Mouse (Mus musculus): ENCODE measurements around the gene Ccdc39. TPM values are rescaled to one million over a fixed set of nuclear protein-coding genes. Genes with fewer than 3 reads are reported as not detected.
A peak's percentile ranks its signal among the peaks of the same experiment; 100 is the strongest.

Ccdc39 gene
- polyA plus RNA-seq, 1 experiment from 2014 or later: 9.3 TPM

GRCm38 (mm10) chr3:33850856-33851255 lies 6.7 kb upstream of the Ccdc39 start:
- Histone ChIP-seq H3K4me2 (no peak overlapping the region), H3K27me3 (no peaks in the 10 kb centered on the region), H3K9ac (no peak overlapping the region), H3K4me3 (no peak overlapping the region), H3K27ac (no peak overlapping the region), H3K36me3 (no peaks in the 10 kb centered on the region), H3K9me3 (no peaks in the 10 kb centered on the region), H3K4me1 (no peaks in the 10 kb centered on the region)
- 79% methylated on average over 4 of the region's 4 CpGs for WGBS
- ATAC-seq (ENCODE audit: borderline replicate concordance, extremely low read depth, low FRiP score, low TSS enrichment): no peak

GRCm38 (mm10) chr3:33846639-33847038 lies 2.5 kb upstream of the Ccdc39 start:
- no peaks in the 10 kb centered on the region for H3K36me3 ChIP-seq

GRCm38 (mm10) chr3:33838877-33839276 lies 5.2 kb downstream of the Ccdc39 start:
- WGBS: 40% methylated on average over 10 of the region's 10 CpGs
- no peaks in the 10 kb centered on the region for H3K9me3 ChIP-seq
- H3K4me2 ChIP-seq: peak overlapping the region; percentile 20; the same call in 1 of the 2 replicates
- ATAC-seq (ENCODE audit: borderline replicate concordance, extremely low read depth, low FRiP score, low TSS enrichment): no peak
- no peaks in the 10 kb centered on the region for H3K27me3 ChIP-seq
- H3K27ac ChIP-seq: no peak overlapping the region
- 0 out of 2 replicates have a peak overlapping the region, but pooled peaks have one; percentile 2 for H3K4me3 ChIP-seq
- H3K9ac ChIP-seq: no peak overlapping the region
- H3K4me1 ChIP-seq: peaks cover 5% of the 10 kb centered on the region
- no peaks in the 10 kb centered on the region for H3K36me3 ChIP-seq

More at GRCm38 (mm10) chr3:33846639-33847038, 2.5 kb upstream of the Ccdc39 start:
- no peak overlapping the region for H3K4me2 ChIP-seq
- H3K9me3 ChIP-seq: no peaks in the 10 kb centered on the region
- H3K27me3 ChIP-seq: no peaks in the 10 kb centered on the region
- H3K9ac ChIP-seq: no peak overlapping the region
- H3K4me3 ChIP-seq: no peak overlapping the region
- 62% methylated on average over 6 of the region's 6 CpGs for WGBS
- no peak overlapping the region for H3K27ac ChIP-seq
- no peak for ATAC-seq (ENCODE audit: borderline replicate concordance, extremely low read depth, low FRiP score, low TSS enrichment)
- H3K4me1 ChIP-seq: peaks cover 6% of the 10 kb centered on the region

- Histone ChIP-seq H3K36me3 (no peaks in the 10 kb centered on the region), H3K4me2 (no peak overlapping the region), H3K27me3 (no peaks in the 10 kb centered on the region), H3K9me3 (no peaks in the 10 kb centered on the region), H3K4me1 (no peaks in the 10 kb centered on the region), H3K9ac (no peak overlapping the region), H3K27ac (no peak overlapping the region), H3K4me3 (no peak overlapping the region)
- 76% methylated on average over 13 of the region's 13 CpGs for WGBS
- ATAC-seq (ENCODE audit: borderline replicate concordance, extremely low read depth, low FRiP score, low TSS enrichment): no peak
Measured at GRCm38 (mm10) chr3:33836576-33836975, 7.5 kb downstream of the Ccdc39 start.

GRCm38 (mm10) chr3:33832351-33832750 lies 11.8 kb downstream of the Ccdc39 start:
- ATAC-seq (ENCODE audit: borderline replicate concordance, extremely low read depth, low FRiP score, low TSS enrichment): no peak
- Histone ChIP-seq H3K27ac (no peak overlapping the region), H3K9ac (no peak overlapping the region), H3K36me3 (no peaks in the 10 kb centered on the region), H3K4me2 (no peak overlapping the region), H3K9me3 (no peaks in the 10 kb centered on the region), H3K4me1 (no peaks in the 10 kb centered on the region), H3K4me3 (no peak overlapping the region), H3K27me3 (no peaks in the 10 kb centered on the region)
- 64% methylated on average over 10 of the region's 10 CpGs for WGBS

- Histone ChIP-seq H3K4me1 (no peaks in the 10 kb centered on the region), H3K36me3 (no peaks in the 10 kb centered on the region), H3K4me3 (no peak overlapping the region), H3K27me3 (no peaks in the 10 kb centered on the region), H3K9ac (no peak overlapping the region), H3K27ac (no peak overlapping the region), H3K9me3 (no peaks in the 10 kb centered on the region), H3K4me2 (no peak overlapping the region)
- ATAC-seq (ENCODE audit: borderline replicate concordance, extremely low read depth, low FRiP score, low TSS enrichment): no peak
- WGBS: 37% methylated on average over 9 of the region's 9 CpGs
Measured at GRCm38 (mm10) chr3:33824135-33824946, 19.8 kb downstream of the Ccdc39 start.

- H3K27ac ChIP-seq: no peak overlapping the region
- H3K4me3 ChIP-seq: no peak overlapping the region
- H3K27me3 ChIP-seq: no peaks in the 10 kb centered on the region
- no peaks in the 10 kb centered on the region for H3K4me1 ChIP-seq
- H3K4me2 ChIP-seq: no peak overlapping the region
- H3K9ac ChIP-seq: no peak overlapping the region
- no peak for ATAC-seq (ENCODE audit: borderline replicate concordance, extremely low read depth, low FRiP score, low TSS enrichment)
- no peaks in the 10 kb centered on the region for H3K9me3 ChIP-seq
- H3K36me3 ChIP-seq: peaks cover 52% of the 10 kb centered on the region
- WGBS: 98% methylated on average over 1 of the region's 1 CpGs
Measured at GRCm38 (mm10) chr3:33807151-33807550, 37.0 kb downstream of the Ccdc39 start.

GRCm38 (mm10) chr3:33800513-33800820 lies 43.6 kb downstream of the Ccdc39 start:
- WGBS: 0% methylated on average over 16 of the region's 16 CpGs
- Histone ChIP-seq H3K4me1 (peaks cover 6% of the 10 kb centered on the region), H3K9me3 (no peaks in the 10 kb centered on the region), H3K27me3 (no peaks in the 10 kb centered on the region), H3K36me3 (peaks cover 12% of the 10 kb centered on the region), H3K4me2 (peak overlapping the region; percentile 79), H3K9ac (peak overlapping the region; percentile 92), H3K4me3 (peak overlapping the region; percentile 84), H3K27ac (peak overlapping the region; percentile 100)
- no peak for ATAC-seq (ENCODE audit: borderline replicate concordance, extremely low read depth, low FRiP score, low TSS enrichment)

GRCm38 (mm10) chr3:33799617-33800512 lies 44.2 kb downstream of the Ccdc39 start, which contains the start of gene Ttc14:
Ttc14 (plus strand) TSS chr3:33799832.
- WGBS: under 1% methylated on average over 76 of the region's 90 CpGs
- Histone ChIP-seq H3K9ac (peak within 1 kb of the TSS; percentile 92), H3K4me2 (peak within 1 kb of the TSS; percentile 79), H3K36me3 (peaks cover 8% of the 10 kb centered on the region), H3K27ac (peak within 1 kb of the TSS; percentile 100), H3K4me3 (peak within 1 kb of the TSS; percentile 84), H3K27me3 (no peaks in the 10 kb centered on the region), H3K9me3 (no peaks in the 10 kb centered on the region), H3K4me1 (peaks cover 6% of the 10 kb centered on the region)
- ATAC-seq (ENCODE audit: borderline replicate concordance, extremely low read depth, low FRiP score, low TSS enrichment): peak; percentile 99

- H3K9ac ChIP-seq: no peak overlapping the region
- ATAC-seq (ENCODE audit: borderline replicate concordance, extremely low read depth, low FRiP score, low TSS enrichment): no peak
- no peak overlapping the region for H3K4me3 ChIP-seq
- no peak overlapping the region for H3K27ac ChIP-seq
- no peaks in the 10 kb centered on the region for H3K9me3 ChIP-seq
- H3K4me1 ChIP-seq: no peaks in the 10 kb centered on the region
- no peaks in the 10 kb centered on the region for H3K36me3 ChIP-seq
- H3K4me2 ChIP-seq: no peak overlapping the region
- no peaks in the 10 kb centered on the region for H3K27me3 ChIP-seq
Measured at GRCm38 (mm10) chr3:33790975-33791374, 53.1 kb downstream of the Ccdc39 start.

Data from lung, embryonic 15.5 days (tissue).